Mouse (Mus musculus): ENCODE data around the gene Acsl1. TPM values are rescaled to one million over a fixed set of nuclear protein-coding genes. Genes with fewer than 3 reads are reported as not detected.

Gene Acsl1
- total RNA-seq, 2 experiments from 2014 or later: 42.8 to 45.5 TPM

- no peak for DNase-seq (ENCODE audit: low spot score in 2 of 2)
Observed at GRCm38 (mm10) chr8:46474634-46475033, 3.8 kb downstream of the Acsl1 start.

GRCm38 (mm10) chr8:46475404-46475803 lies 4.6 kb downstream of the Acsl1 start:
- DNase-seq (ENCODE audit: low spot score in 2 of 2): no peak

- DNase-seq (ENCODE audit: low spot score in 2 of 2): no peak
Observed at GRCm38 (mm10) chr8:46475942-46476341, 5.1 kb downstream of the Acsl1 start.

GRCm38 (mm10) chr8:46477747-46478458 lies 7.1 kb downstream of the Acsl1 start:
- peak in 1 of 2 experiments; percentile 0 for DNase-seq (ENCODE audit: low spot score in 2 of 2)

- DNase-seq (ENCODE audit: low spot score in 2 of 2): peak in 1 of 2 experiments; percentile 24
Observed at GRCm38 (mm10) chr8:46478783-46479182, 7.9 kb downstream of the Acsl1 start.

GRCm38 (mm10) chr8:46479794-46480532 lies 9.1 kb downstream of the Acsl1 start:
- DNase-seq (ENCODE audit: low spot score in 2 of 2): peak in 1 of 2 experiments; percentile 0

GRCm38 (mm10) chr8:46480533-46480900 lies 9.7 kb downstream of the Acsl1 start:
- no peak for DNase-seq (ENCODE audit: low spot score in 2 of 2)

GRCm38 (mm10) chr8:46482771-46483170 lies 11.9 kb downstream of the Acsl1 start:
- no peak for DNase-seq (ENCODE audit: low spot score in 2 of 2)

- DNase-seq (ENCODE audit: low spot score in 2 of 2): no peak
Observed at GRCm38 (mm10) chr8:46483247-46483646, 12.4 kb downstream of the Acsl1 start.

- DNase-seq (ENCODE audit: low spot score in 2 of 2): no peak
Observed at GRCm38 (mm10) chr8:46484077-46484476, 13.2 kb downstream of the Acsl1 start.

GRCm38 (mm10) chr8:46484931-46485463 lies 14.2 kb downstream of the Acsl1 start:
- no peak for DNase-seq (ENCODE audit: low spot score in 2 of 2)

- peak in 1 of 2 experiments; percentile 55 for DNase-seq (ENCODE audit: low spot score in 2 of 2)
Observed at GRCm38 (mm10) chr8:46488085-46488561, 17.3 kb downstream of the Acsl1 start.

- DNase-seq (ENCODE audit: low spot score in 2 of 2): peak in 1 of 2 experiments; percentile 52
Observed at GRCm38 (mm10) chr8:46489196-46489595, 18.4 kb downstream of the Acsl1 start.

GRCm38 (mm10) chr8:46490250-46490649 lies 19.4 kb downstream of the Acsl1 start:
- DNase-seq (ENCODE audit: low spot score in 2 of 2): no peak

- peak in 1 of 2 experiments; percentile 22 for DNase-seq (ENCODE audit: low spot score in 2 of 2)
Observed at GRCm38 (mm10) chr8:46490821-46491220, 20.0 kb downstream of the Acsl1 start.

GRCm38 (mm10) chr8:46493495-46494170 lies 22.8 kb downstream of the Acsl1 start:
- DNase-seq (ENCODE audit: low spot score in 2 of 2): no peak

GRCm38 (mm10) chr8:46496852-46497251 lies 26.0 kb downstream of the Acsl1 start:
- no peak for DNase-seq (ENCODE audit: low spot score in 2 of 2)

GRCm38 (mm10) chr8:46497314-46498011 lies 26.6 kb downstream of the Acsl1 start:
- no peak for DNase-seq (ENCODE audit: low spot score in 2 of 2)

GRCm38 (mm10) chr8:46499376-46500061 lies 28.7 kb downstream of the Acsl1 start:
- no peak for DNase-seq (ENCODE audit: low spot score in 2 of 2)

GRCm38 (mm10) chr8:46502333-46503071 lies 31.7 kb downstream of the Acsl1 start:
- DNase-seq (ENCODE audit: low spot score in 2 of 2): no peak
